In genomic region chr4:80866065-80866464, GRCm38 (mm10) we compare ENCODE assay signal across 10 mouse cellular contexts. TPM values are rescaled to one million over a fixed set of nuclear protein-coding genes. Genes with fewer than 3 reads are reported as not detected.
DNase-seq lines count a peak whose midpoint lies in the region; ATAC-seq lines count a peak whose summit lies in the region.
"Had no signal": no experiment of that assay in that cellular context is flagged by ENCODE, and none has a peak within 500 bp of the region (broad histone marks: within the 10 kb centered on the region; RNA-seq: fewer than 3 reads in every experiment).

No protein-coding gene starts in this region.

- H3K27ac ChIP-seq in embryonic facial prominence, embryonic 11.5 days (replicated peaks; ENCODE audit: low read depth, low read length) = no peak overlapping the region
- H3K27ac ChIP-seq in embryonic facial prominence, embryonic 10.5 days (replicated peaks) = no peak overlapping the region
- no peak overlapping the region for H3K27ac ChIP-seq in midbrain, embryonic 11.5 days (ENCODE audit: low read depth, low read length)
- no peak overlapping the region for H3K27ac ChIP-seq in midbrain, embryonic 10.5 days (replicated peaks)
- no peak overlapping the region for H3K27ac ChIP-seq in hindbrain, embryonic 15.5 days (replicated peaks)
- H3K27ac ChIP-seq in neural tube, embryonic 12.5 days = no peak overlapping the region
- H3K27ac ChIP-seq: limb, embryonic 15.5 days had no signal

- H3K9me3 ChIP-seq in embryonic facial prominence, embryonic 11.5 days (replicated peaks; ENCODE audit: control insufficient read depth, low read length) = no peaks in the 10 kb centered on the region
- H3K9me3 ChIP-seq in embryonic facial prominence, embryonic 10.5 days = no peaks in the 10 kb centered on the region
- no peaks in the 10 kb centered on the region for H3K9me3 ChIP-seq in midbrain, embryonic 11.5 days (ENCODE audit: control insufficient read depth, low read length)
- no peaks in the 10 kb centered on the region for H3K9me3 ChIP-seq in midbrain, embryonic 10.5 days (replicated peaks)
- H3K9me3 ChIP-seq in hindbrain, embryonic 15.5 days = no peaks in the 10 kb centered on the region
- H3K9me3 ChIP-seq in neural tube, embryonic 12.5 days = no peaks in the 10 kb centered on the region
- H3K9me3 ChIP-seq: limb, embryonic 15.5 days had no signal

- DNase-seq in embryonic facial prominence, embryonic 11.5 days (ENCODE audit: low spot score) = peak; percentile 65
- no peak for DNase-seq in embryonic facial prominence, embryonic 10.5 days (ENCODE audit: low spot score)
- no peak for DNase-seq in midbrain, embryonic 11.5 days (ENCODE audit: low spot score, missing footprints)
- no peak for DNase-seq in midbrain, embryonic 10.5 days (ENCODE audit: low spot score)
- no peak for DNase-seq in spleen, postnatal 4 days (ENCODE audit: low spot score in 2 of 2)
- no peak for DNase-seq in ovary, adult 18-20 months (ENCODE audit: low spot score)

- no peaks in the 10 kb centered on the region for H3K4me1 ChIP-seq in embryonic facial prominence, embryonic 11.5 days (ENCODE audit: control insufficient read depth, insufficient read depth, low read length)
- peaks cover 6% of the 10 kb centered on the region; the same call in 1 of the 2 replicates for H3K4me1 ChIP-seq in embryonic facial prominence, embryonic 10.5 days
- peaks cover 2% of the 10 kb centered on the region; the same call in 1 of the 2 replicates for H3K4me1 ChIP-seq in midbrain, embryonic 11.5 days (ENCODE audit: control insufficient read depth, insufficient read depth, low read length)
- H3K4me1 ChIP-seq in midbrain, embryonic 10.5 days = peaks cover 7% of the 10 kb centered on the region
- peaks cover 13% of the 10 kb centered on the region for H3K4me1 ChIP-seq in hindbrain, embryonic 15.5 days (replicated peaks)
- H3K4me1 ChIP-seq in neural tube, embryonic 12.5 days = no peaks in the 10 kb centered on the region; the same call in 1 of the 2 replicates

- H3K27me3 ChIP-seq in embryonic facial prominence, embryonic 11.5 days (ENCODE audit: control insufficient read depth, insufficient read depth, low read length) = no peaks in the 10 kb centered on the region
- no peaks in the 10 kb centered on the region for H3K27me3 ChIP-seq in embryonic facial prominence, embryonic 10.5 days (replicated peaks; ENCODE audit: low read depth, poor library complexity, severe bottlenecking)
- no peaks in the 10 kb centered on the region for H3K27me3 ChIP-seq in midbrain, embryonic 11.5 days (ENCODE audit: control insufficient read depth, insufficient read depth, low read length)
- no peaks in the 10 kb centered on the region for H3K27me3 ChIP-seq in midbrain, embryonic 10.5 days (ENCODE audit: low read depth, poor library complexity, severe bottlenecking)
- H3K27me3 ChIP-seq in hindbrain, embryonic 15.5 days = no peaks in the 10 kb centered on the region; the same call in 1 of the 2 replicates
- no peaks in the 10 kb centered on the region for H3K27me3 ChIP-seq in neural tube, embryonic 12.5 days (replicated peaks)
- H3K27me3 ChIP-seq: limb, embryonic 15.5 days had no signal

- no peaks in the 10 kb centered on the region for H3K36me3 ChIP-seq in embryonic facial prominence, embryonic 11.5 days (replicated peaks; ENCODE audit: control insufficient read depth, insufficient read depth, low read depth, low read length)
- H3K36me3 ChIP-seq in embryonic facial prominence, embryonic 10.5 days (replicated peaks) = no peaks in the 10 kb centered on the region
- H3K36me3 ChIP-seq in midbrain, embryonic 11.5 days (ENCODE audit: control insufficient read depth, insufficient read depth, low read length) = no peaks in the 10 kb centered on the region
- H3K36me3 ChIP-seq in midbrain, embryonic 10.5 days = no peaks in the 10 kb centered on the region
- no peaks in the 10 kb centered on the region for H3K36me3 ChIP-seq in hindbrain, embryonic 15.5 days
- no peaks in the 10 kb centered on the region for H3K36me3 ChIP-seq in neural tube, embryonic 12.5 days
- H3K36me3 ChIP-seq: limb, embryonic 15.5 days had no signal

- H3K9ac ChIP-seq in embryonic facial prominence, embryonic 11.5 days (replicated peaks; ENCODE audit: low read length) = no peak overlapping the region
- H3K9ac ChIP-seq in midbrain, embryonic 11.5 days (ENCODE audit: low read length) = no peak overlapping the region
- H3K9ac ChIP-seq in hindbrain, embryonic 15.5 days = no peak overlapping the region
- no peak overlapping the region for H3K9ac ChIP-seq in neural tube, embryonic 12.5 days
- H3K9ac ChIP-seq: limb, embryonic 15.5 days had no signal

- H3K4me3 ChIP-seq in embryonic facial prominence, embryonic 11.5 days (ENCODE audit: low read depth, low read length) = no peak overlapping the region
- H3K4me3 ChIP-seq in embryonic facial prominence, embryonic 10.5 days = no peak overlapping the region
- H3K4me3 ChIP-seq in midbrain, embryonic 11.5 days (ENCODE audit: low read depth, low read length) = no peak overlapping the region
- H3K4me3 ChIP-seq in midbrain, embryonic 10.5 days = no peak overlapping the region
- H3K4me3 ChIP-seq in hindbrain, embryonic 15.5 days = no peak overlapping the region
- H3K4me3 ChIP-seq in neural tube, embryonic 12.5 days = no peak overlapping the region
- H3K4me3 ChIP-seq: erythroblast, embryonic 14.5 days; limb, embryonic 15.5 days had no signal

- 0 out of 2 replicates have a peak, but pooled peaks have one; percentile 71 for ATAC-seq in embryonic facial prominence, embryonic 11.5 days (replicated peaks; ENCODE audit: insufficient number of reproducible peaks, low FRiP score, low TSS enrichment, low read depth)
- peak; percentile 80 for ATAC-seq in midbrain, embryonic 11.5 days (ENCODE audit: low FRiP score)
- peak; percentile 78 for ATAC-seq in hindbrain, embryonic 15.5 days (ENCODE audit: low FRiP score, low read depth)
- 0 out of 2 replicates have a peak, but pooled peaks have one; percentile 59 for ATAC-seq in neural tube, embryonic 12.5 days (ENCODE audit: low FRiP score, low read depth)

- WGBS in embryonic facial prominence, embryonic 11.5 days = 30% methylated on average over 5 of the region's 5 CpGs
- 35% methylated on average over 5 of the region's 5 CpGs for WGBS in embryonic facial prominence, embryonic 10.5 days
- WGBS in midbrain, embryonic 11.5 days = 33% methylated on average over 5 of the region's 5 CpGs
- WGBS in midbrain, embryonic 10.5 days = 34% methylated on average over 5 of the region's 5 CpGs
- WGBS in hindbrain, embryonic 15.5 days = 17% methylated on average over 5 of the region's 5 CpGs
- WGBS in neural tube, embryonic 12.5 days = 25% methylated on average over 5 of the region's 5 CpGs

- H3K4me2 ChIP-seq in embryonic facial prominence, embryonic 11.5 days (ENCODE audit: low read depth, low read length) = no peak overlapping the region
- no peak overlapping the region for H3K4me2 ChIP-seq in midbrain, embryonic 11.5 days
- H3K4me2 ChIP-seq in hindbrain, embryonic 15.5 days = no peak overlapping the region
- H3K4me2 ChIP-seq in neural tube, embryonic 12.5 days (replicated peaks) = no peak overlapping the region
- H3K4me2 ChIP-seq: limb, embryonic 15.5 days had no signal

RNA-seq across cellular contexts. Expression of gene Tyrp1, which starts 32.1 kb away (rescaled TPM):
- polyA plus RNA-seq in embryonic facial prominence, embryonic 11.5 days (2014; fragmentation: Nextera tagmentation; extraction: Ambion mirVana) = 2.1 and 5.3 TPM in 2 replicates
- 0.40 and 1.1 TPM in 2 replicates for polyA plus RNA-seq in embryonic facial prominence, embryonic 10.5 days (2016; fragmentation: Nextera tagmentation; extraction: Ambion mirVana)
- polyA plus RNA-seq in midbrain, embryonic 11.5 days (2014; fragmentation: Nextera tagmentation; extraction: Ambion mirVana) = 0.14 and 0.18 TPM in 2 replicates
- 0.21 and 0.31 TPM in 2 replicates for polyA plus RNA-seq in midbrain, embryonic 10.5 days (2016; fragmentation: Nextera tagmentation; extraction: Ambion mirVana)
- 0.19 and 0.66 TPM in 2 replicates for polyA plus RNA-seq in hindbrain, embryonic 15.5 days (2015; fragmentation: Nextera tagmentation; extraction: Ambion mirVana)
- polyA plus RNA-seq in neural tube, embryonic 12.5 days (2016; fragmentation: Nextera tagmentation; extraction: Ambion mirVana) = not detected in 2 replicates
- polyA plus RNA-seq: erythroblast, embryonic 14.5 days had no signal

RNA-seq across cellular contexts. Expression of gene Lurap1l, which starts 44.4 kb away (rescaled TPM):
- polyA plus RNA-seq in embryonic facial prominence, embryonic 11.5 days (2014; fragmentation: Nextera tagmentation; extraction: Ambion mirVana) = 3.4 and 3.8 TPM in 2 replicates
- polyA plus RNA-seq in embryonic facial prominence, embryonic 10.5 days (2016; fragmentation: Nextera tagmentation; extraction: Ambion mirVana) = 1.7 and 2.1 TPM in 2 replicates
- polyA plus RNA-seq in midbrain, embryonic 11.5 days (2014; fragmentation: Nextera tagmentation; extraction: Ambion mirVana) = 4.3 and 4.6 TPM in 2 replicates
- 2.4 and 3.0 TPM in 2 replicates for polyA plus RNA-seq in midbrain, embryonic 10.5 days (2016; fragmentation: Nextera tagmentation; extraction: Ambion mirVana)
- polyA plus RNA-seq in hindbrain, embryonic 15.5 days (2015; fragmentation: Nextera tagmentation; extraction: Ambion mirVana) = 9.3 and 10.0 TPM in 2 replicates
- 5.7 and 5.9 TPM in 2 replicates for polyA plus RNA-seq in neural tube, embryonic 12.5 days (2016; fragmentation: Nextera tagmentation; extraction: Ambion mirVana)
